In genomic region chr5:24443927-24444326, GRCm38 (mm10) we compare ENCODE assay signal across 8 mouse cellular contexts. TPM values are rescaled to one million over a fixed set of nuclear protein-coding genes. Genes with fewer than 3 reads are reported as not detected.
DNase-seq lines count a peak whose midpoint lies in the region; ATAC-seq and TF ChIP-seq lines count a peak whose summit lies in the region.

No protein-coding gene starts in this region.

- ATAC-seq in limb, embryonic 14.5 days (ENCODE audit: low FRiP score, low read depth): no peak
- ATAC-seq in stomach, postnatal 0 days (ENCODE audit: low FRiP score, low TSS enrichment): no peak

- TF ChIP-seq CTCF in cerebellum, adult 2 months (IDR thresholded peaks at IDR 0.05; ENCODE audit: borderline replicate concordance, insufficient read depth, low read depth, low read length): no peak
- TF ChIP-seq CTCF in thymus, adult 2 months (IDR thresholded peaks at IDR 0.05; ENCODE audit: borderline replicate concordance, control insufficient read depth, extremely low read depth, insufficient read depth, low read length, poor library complexity): no peak
- no peak for TF ChIP-seq CTCF in stomach, postnatal 0 days (IDR thresholded peaks at IDR 0.05; ENCODE audit: low read depth)

- H3K4me3 ChIP-seq in cerebellum, adult 2 months (replicated peaks; ENCODE audit: insufficient read depth, low read depth, low read length): peak overlapping the region; percentile 66
- no peak overlapping the region for H3K4me3 ChIP-seq in thymus, adult 2 months (ENCODE audit: control insufficient read depth, insufficient read depth, low read length)
- peak overlapping the region; percentile 94 for H3K4me3 ChIP-seq in limb, embryonic 14.5 days (replicated peaks; ENCODE audit: low read length)
- peak overlapping the region; percentile 87 for H3K4me3 ChIP-seq in stomach, postnatal 0 days (ENCODE audit: low read depth, low read length)

- peaks cover 11% of the 10 kb centered on the region for H3K36me3 ChIP-seq in thymus, adult 2 months (ENCODE audit: control insufficient read depth, insufficient read depth, low read length)
- peaks cover 45% of the 10 kb centered on the region for H3K36me3 ChIP-seq in limb, embryonic 14.5 days (ENCODE audit: control insufficient read depth, insufficient read depth, low read length)
- H3K36me3 ChIP-seq in stomach, postnatal 0 days (ENCODE audit: control insufficient read depth, insufficient read depth, low read length): peaks cover 27% of the 10 kb centered on the region

- no peak for TF ChIP-seq POLR2A in cerebellum, adult 2 months (IDR thresholded peaks at IDR 0.05; ENCODE audit: borderline replicate concordance, insufficient read depth, low read length)
- TF ChIP-seq POLR2A in thymus, adult 2 months (IDR thresholded peaks at IDR 0.05; ENCODE audit: control insufficient read depth, extremely low read depth, insufficient read depth, low read length, poor library complexity): no peak
- TF ChIP-seq POLR2A in limb, embryonic 14.5 days (IDR thresholded peaks at IDR 0.05; ENCODE audit: borderline replicate concordance, extremely low read depth, insufficient read depth, insufficient read length): no peak

- peak; percentile 56 to 57 for DNase-seq in cerebellum, adult 2 months
- DNase-seq in cerebellum, adult 11 months: no peak
- DNase-seq in thymus, postnatal 14 days: peak; percentile 20
- DNase-seq in thymus, adult 2 months: no peak
- no peak for DNase-seq in limb, embryonic 14.5 days (ENCODE audit: low spot score)
- DNase-seq in stomach, postnatal 0 days (ENCODE audit: low spot score): no peak
- DNase-seq in ovary, adult 18-20 months (ENCODE audit: low spot score): no peak
- no peak for DNase-seq in gastrocnemius, postnatal 25 days

- H3K9ac ChIP-seq in limb, embryonic 14.5 days (ENCODE audit: low read depth, low read length, severe bottlenecking): peak overlapping the region; percentile 94
- H3K9ac ChIP-seq in stomach, postnatal 0 days (ENCODE audit: low read length): peak overlapping the region; percentile 90

- peaks cover 7% of the 10 kb centered on the region for H3K4me1 ChIP-seq in cerebellum, adult 2 months (ENCODE audit: control insufficient read depth, insufficient read depth, low read length)
- H3K4me1 ChIP-seq in thymus, adult 2 months (replicated peaks; ENCODE audit: control insufficient read depth, insufficient read depth, low read length): peaks cover 43% of the 10 kb centered on the region
- H3K4me1 ChIP-seq in limb, embryonic 14.5 days (ENCODE audit: control insufficient read depth, insufficient read depth, low read length): peaks cover 21% of the 10 kb centered on the region
- peaks cover 5% of the 10 kb centered on the region for H3K4me1 ChIP-seq in stomach, postnatal 0 days (replicated peaks; ENCODE audit: control insufficient read depth, insufficient read depth)

- H3K27me3 ChIP-seq in cerebellum, adult 2 months (ENCODE audit: control insufficient read depth, insufficient read depth, low read length): no peaks in the 10 kb centered on the region
- no peaks in the 10 kb centered on the region for H3K27me3 ChIP-seq in thymus, adult 2 months (ENCODE audit: control insufficient read depth, insufficient read depth, low read length)
- H3K27me3 ChIP-seq in limb, embryonic 14.5 days (ENCODE audit: control insufficient read depth, insufficient read depth, low read length): no peaks in the 10 kb centered on the region
- H3K27me3 ChIP-seq in stomach, postnatal 0 days (ENCODE audit: control insufficient read depth, insufficient read depth, low read length): no peaks in the 10 kb centered on the region

- H3K27ac ChIP-seq in cerebellum, adult 2 months (ENCODE audit: insufficient read depth, low read length): peak overlapping the region; percentile 86; the same call in 1 of the 2 replicates
- H3K27ac ChIP-seq in thymus, adult 2 months (ENCODE audit: control insufficient read depth, insufficient read depth, low read length): no peak overlapping the region
- H3K27ac ChIP-seq in limb, embryonic 14.5 days (replicated peaks; ENCODE audit: low read depth, low read length): no peak overlapping the region
- H3K27ac ChIP-seq in stomach, postnatal 0 days (replicated peaks): no peak overlapping the region

- no peaks in the 10 kb centered on the region for H3K9me3 ChIP-seq in limb, embryonic 14.5 days (ENCODE audit: control insufficient read depth, low read length)
- H3K9me3 ChIP-seq in stomach, postnatal 0 days (ENCODE audit: control insufficient read depth, low read length): no peaks in the 10 kb centered on the region

- peak overlapping the region; percentile 86 for H3K4me2 ChIP-seq in limb, embryonic 14.5 days (replicated peaks; ENCODE audit: low read depth, low read length, severe bottlenecking)
- H3K4me2 ChIP-seq in stomach, postnatal 0 days (replicated peaks; ENCODE audit: low read depth): peak overlapping the region; percentile 92

- no peak for TF ChIP-seq EP300 in stomach, postnatal 0 days (optimal IDR thresholded peaks at IDR 0.05)

- 15% methylated on average over 12 of the region's 12 CpGs for WGBS in cerebellum, adult 2 months
- WGBS in thymus, adult 2 months: 92% methylated on average over 12 of the region's 12 CpGs
- WGBS in limb, embryonic 14.5 days: 83% methylated on average over 12 of the region's 12 CpGs
- 82% methylated on average over 12 of the region's 12 CpGs for WGBS in stomach, postnatal 0 days

RNA-seq across cellular contexts. Expression of gene Fastk, which starts 1.2 kb away (rescaled TPM):
- polyA plus RNA-seq in cerebellum, adult 2 months (2012; rRNA removed): 246 and 265 TPM in 2 replicates
- 424 and 481 TPM in 2 replicates for polyA plus RNA-seq in thymus, adult 2 months (2012; rRNA removed)
- polyA plus RNA-seq in limb, embryonic 14.5 days (2012; rRNA removed): 295 and 397 TPM in 2 replicates
- 113 and 120 TPM in 2 replicates for polyA plus RNA-seq in limb, embryonic 14.5 days (2014; fragmentation: Nextera tagmentation; extraction: Ambion mirVana)
- polyA plus RNA-seq in stomach, postnatal 0 days (2015; fragmentation: Nextera tagmentation; extraction: Ambion mirVana): 66.6 and 67.9 TPM in 2 replicates
- 100 to 1,000 TPM; 169 to 176 TPM for total RNA-seq in gastrocnemius, postnatal 25 days (2021)

RNA-seq across cellular contexts. Expression of gene Tmub1, which starts 3.7 kb away (rescaled TPM):
- polyA plus RNA-seq in cerebellum, adult 2 months (2012; rRNA removed): 60.6 and 61.1 TPM in 2 replicates
- polyA plus RNA-seq in thymus, adult 2 months (2012; rRNA removed): 122 and 136 TPM in 2 replicates
- polyA plus RNA-seq in limb, embryonic 14.5 days (2012; rRNA removed): 29.8 and 35.5 TPM in 2 replicates
- polyA plus RNA-seq in limb, embryonic 14.5 days (2014; fragmentation: Nextera tagmentation; extraction: Ambion mirVana): 23.2 and 23.5 TPM in 2 replicates
- 20.9 and 21.1 TPM in 2 replicates for polyA plus RNA-seq in stomach, postnatal 0 days (2015; fragmentation: Nextera tagmentation; extraction: Ambion mirVana)
- 10 to 100 TPM; 17.2 to 18.9 TPM for total RNA-seq in gastrocnemius, postnatal 25 days (2021)

RNA-seq across cellular contexts. Expression of gene Agap3, which starts 8.1 kb away (rescaled TPM):
- 402 and 421 TPM in 2 replicates for polyA plus RNA-seq in cerebellum, adult 2 months (2012; rRNA removed)
- polyA plus RNA-seq in thymus, adult 2 months (2012; rRNA removed): 111 and 117 TPM in 2 replicates
- polyA plus RNA-seq in limb, embryonic 14.5 days (2012; rRNA removed): 103 and 114 TPM in 2 replicates
- polyA plus RNA-seq in limb, embryonic 14.5 days (2014; fragmentation: Nextera tagmentation; extraction: Ambion mirVana): 57.9 and 61.7 TPM in 2 replicates
- 21.9 and 26.5 TPM in 2 replicates for polyA plus RNA-seq in stomach, postnatal 0 days (2015; fragmentation: Nextera tagmentation; extraction: Ambion mirVana)
- 10 to 100 TPM; 52.4 to 56.0 TPM for total RNA-seq in gastrocnemius, postnatal 25 days (2021)

RNA-seq across cellular contexts. Expression of gene Slc4a2, which starts 20.3 kb away (rescaled TPM):
- 81.3 and 88.0 TPM in 2 replicates for polyA plus RNA-seq in cerebellum, adult 2 months (2012; rRNA removed)
- 116 and 118 TPM in 2 replicates for polyA plus RNA-seq in thymus, adult 2 months (2012; rRNA removed)
- polyA plus RNA-seq in limb, embryonic 14.5 days (2012; rRNA removed): 69.1 and 84.1 TPM in 2 replicates
- polyA plus RNA-seq in limb, embryonic 14.5 days (2014; fragmentation: Nextera tagmentation; extraction: Ambion mirVana): 30.0 and 37.1 TPM in 2 replicates
- 34.3 and 37.8 TPM in 2 replicates for polyA plus RNA-seq in stomach, postnatal 0 days (2015; fragmentation: Nextera tagmentation; extraction: Ambion mirVana)
- total RNA-seq in gastrocnemius, postnatal 25 days (2021): 10 to 100 TPM; 17.9 to 19.9 TPM

RNA-seq across cellular contexts. Expression of gene Cdk5, which starts 20.6 kb away (rescaled TPM):
- 221 and 222 TPM in 2 replicates for polyA plus RNA-seq in cerebellum, adult 2 months (2012; rRNA removed)
- 62.3 and 87.0 TPM in 2 replicates for polyA plus RNA-seq in thymus, adult 2 months (2012; rRNA removed)
- 127 and 165 TPM in 2 replicates for polyA plus RNA-seq in limb, embryonic 14.5 days (2012; rRNA removed)
- 51.7 TPM in 2 replicates for polyA plus RNA-seq in limb, embryonic 14.5 days (2014; fragmentation: Nextera tagmentation; extraction: Ambion mirVana)
- polyA plus RNA-seq in stomach, postnatal 0 days (2015; fragmentation: Nextera tagmentation; extraction: Ambion mirVana): 29.3 and 30.5 TPM in 2 replicates
- total RNA-seq in gastrocnemius, postnatal 25 days (2021): 10 to 100 TPM; 11.7 to 13.7 TPM

Comparison
In these comparisons a context has a peak if more than half of its experiments do, and no peak if none do; other contexts are left out.
1. DNase-seq: peak in cerebellum, adult 2 months (2 of 2) and thymus, postnatal 14 days (single experiment); none in cerebellum, adult 11 months (single experiment), thymus, adult 2 months (single experiment), limb, embryonic 14.5 days (single experiment), stomach, postnatal 0 days (single experiment), ovary, adult 18-20 months (single experiment) and gastrocnemius, postnatal 25 days (single experiment).